Mouse (Mus musculus): ENCODE measurements around the gene 2010109A12Rik.

DNA sequence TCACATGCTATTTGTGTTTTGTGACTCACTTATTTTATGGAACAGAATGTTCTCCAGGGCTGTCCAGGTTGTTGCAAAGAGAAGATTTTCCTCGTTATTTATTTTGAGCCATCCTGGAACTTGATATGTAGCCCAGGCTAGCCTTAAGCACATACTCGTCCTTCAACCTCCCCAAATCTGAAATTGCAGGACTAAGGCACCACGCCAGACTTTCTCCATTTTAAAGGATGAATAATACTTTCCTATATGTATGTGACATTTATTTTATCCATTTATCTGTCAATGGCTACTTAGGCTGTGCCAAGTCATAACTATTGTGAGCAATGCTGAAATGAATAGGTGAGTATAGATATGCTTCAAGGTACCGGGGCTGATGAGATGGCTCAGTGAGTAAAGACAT is 30.2 kb downstream of the 2010109A12Rik start:
- TF ChIP-seq CTCF (IDR thresholded peaks at IDR 0.05; ENCODE audit: extremely low read depth, insufficient read depth, low read length) (no peak), POLR2A (IDR thresholded peaks at IDR 0.05; ENCODE audit: extremely low read depth, insufficient read depth, low read length) (no peak)

All from cortical plate, adult 2 months (tissue).